Mouse (Mus musculus): ENCODE results near the gene Daxx.
"Not testable (repeated sequence)": the region's sequence is repeated elsewhere in the genome, so short reads cannot be mapped to it uniquely, and the experiment has no call there.

Gene Daxx

DNA sequence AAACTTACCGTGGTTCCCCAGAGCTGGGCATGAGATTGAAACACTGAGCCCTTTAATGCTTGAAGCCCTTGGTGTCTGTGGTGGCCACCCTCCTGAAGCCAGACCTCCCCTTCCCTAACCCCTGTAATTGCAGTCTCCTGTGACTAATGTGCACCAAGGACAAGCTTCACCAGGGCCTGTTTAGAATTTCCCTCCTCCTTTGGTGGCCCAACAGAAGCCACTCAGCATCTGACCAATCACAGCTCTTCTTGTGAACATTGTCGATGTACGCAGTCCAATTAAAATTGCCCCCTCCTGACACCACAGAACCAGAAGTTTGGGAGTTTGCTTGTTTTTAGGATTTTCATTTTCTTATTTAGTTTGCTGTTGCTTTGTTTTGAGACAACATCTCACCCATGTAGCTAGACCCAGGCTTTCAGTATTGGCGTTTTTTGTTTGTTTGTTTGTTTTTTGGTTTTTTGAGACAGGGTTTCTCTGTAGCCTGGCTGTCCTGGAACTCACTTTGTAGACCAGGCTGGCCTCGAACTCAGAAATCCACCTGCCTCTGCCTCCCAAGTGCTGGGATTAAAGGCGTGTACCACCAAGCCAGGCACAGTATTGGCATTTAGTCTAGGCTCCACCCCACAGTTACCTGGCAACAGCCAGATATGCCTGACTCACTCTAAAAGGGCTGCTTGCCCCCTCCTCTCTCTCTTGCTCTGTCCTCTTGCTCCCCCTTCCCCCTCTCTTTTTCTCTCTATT is 5.1 kb upstream of the Daxx start:
- not testable (repeated sequence) for DNase-seq

DNA sequence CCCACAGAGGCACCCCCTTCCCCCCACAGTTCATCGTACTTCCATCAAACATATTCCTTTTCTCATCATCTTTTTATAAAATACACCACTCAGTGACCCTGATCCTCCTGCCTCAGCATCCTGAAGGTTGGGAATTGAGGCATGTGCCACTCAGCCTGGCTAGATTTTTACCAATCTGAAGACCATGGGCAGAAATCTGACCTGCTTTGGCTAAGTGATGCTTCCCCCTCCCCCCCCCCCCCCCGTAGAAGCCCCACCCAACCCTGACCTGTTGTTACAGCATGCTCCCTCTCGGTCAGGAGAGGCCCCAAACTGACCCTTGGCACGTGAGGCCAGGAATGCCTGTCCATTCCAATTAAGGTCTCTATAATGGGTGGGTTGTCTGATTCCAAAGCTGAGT is 4.4 kb upstream of the Daxx start, which contains the start of gene Platr17:
Gene Platr17, plus strand, starts transcription at position 301 of the 400 bp plus-strand sequence.
- DNase-seq: not testable (repeated sequence)

GRCm38 (mm10) chr17:33908331-33909076 is 710 bp upstream of the Daxx start:
- DNase-seq: peak; percentile 58

GRCm38 (mm10) chr17:33909869-33910250 is 646 bp downstream of the Daxx start:
- DNase-seq: peak; percentile 65

DNA sequence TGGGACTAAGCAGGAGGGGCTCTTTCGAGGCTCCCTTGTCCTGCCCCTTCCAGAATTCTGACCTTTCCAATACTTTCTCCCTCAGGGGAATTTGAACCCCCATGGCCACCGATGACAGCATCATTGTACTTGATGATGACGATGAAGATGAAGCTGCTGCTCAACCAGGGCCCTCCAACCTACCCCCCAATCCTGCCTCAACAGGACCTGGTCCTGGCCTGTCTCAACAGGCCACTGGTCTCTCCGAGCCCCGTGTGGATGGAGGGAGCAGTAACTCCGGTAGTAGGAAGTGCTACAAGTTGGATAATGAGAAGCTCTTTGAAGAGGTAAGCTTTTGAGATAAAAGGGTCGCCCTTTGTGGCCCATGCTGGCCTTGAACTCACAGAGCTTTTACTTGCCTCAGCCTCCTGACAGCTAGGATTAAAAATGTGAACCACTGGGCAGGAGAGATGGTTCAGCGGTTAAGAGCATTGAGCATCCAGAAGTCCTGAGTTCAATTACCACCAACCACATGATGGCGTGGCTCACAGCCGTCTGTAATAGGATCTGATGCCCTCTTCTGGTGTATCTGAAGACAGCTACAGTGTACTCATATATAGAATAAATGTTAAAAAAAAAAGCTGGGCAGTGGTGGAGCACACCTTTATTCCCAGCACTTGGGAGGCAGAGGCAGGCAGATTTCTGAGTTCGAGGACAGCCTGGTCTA is 1.3 kb downstream of the Daxx start:
- DNase-seq: no peak

- DNase-seq: no peak
Observed at GRCm38 (mm10) chr17:33911052-33911812, 2.0 kb downstream of the Daxx start.

DNA sequence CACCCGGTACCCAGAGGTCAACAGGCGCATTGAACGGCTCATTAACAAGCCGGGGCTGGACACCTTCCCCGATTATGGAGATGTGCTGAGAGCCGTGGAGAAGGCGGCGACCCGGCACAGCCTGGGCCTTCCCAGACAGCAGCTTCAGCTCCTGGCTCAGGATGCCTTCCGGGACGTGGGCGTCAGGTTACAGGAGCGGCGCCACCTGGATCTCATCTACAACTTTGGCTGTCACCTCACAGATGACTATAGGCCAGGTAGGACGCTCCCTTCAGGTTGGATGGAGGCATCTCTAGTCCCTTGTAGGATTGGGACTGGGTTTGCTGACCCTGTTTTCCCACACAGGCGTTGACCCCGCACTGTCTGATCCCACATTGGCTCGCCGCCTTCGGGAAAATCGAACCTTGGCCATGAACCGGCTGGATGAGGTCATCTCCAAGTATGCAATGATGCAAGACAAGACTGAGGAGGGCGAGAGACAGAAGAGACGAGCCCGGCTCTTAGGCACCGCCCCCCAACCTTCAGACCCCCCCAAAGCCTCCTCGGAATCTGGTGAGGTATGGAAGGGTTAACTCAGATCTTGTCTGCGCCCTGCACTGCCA is 2.7 kb downstream of the Daxx start:
- DNase-seq: peak; percentile 61

DNA sequence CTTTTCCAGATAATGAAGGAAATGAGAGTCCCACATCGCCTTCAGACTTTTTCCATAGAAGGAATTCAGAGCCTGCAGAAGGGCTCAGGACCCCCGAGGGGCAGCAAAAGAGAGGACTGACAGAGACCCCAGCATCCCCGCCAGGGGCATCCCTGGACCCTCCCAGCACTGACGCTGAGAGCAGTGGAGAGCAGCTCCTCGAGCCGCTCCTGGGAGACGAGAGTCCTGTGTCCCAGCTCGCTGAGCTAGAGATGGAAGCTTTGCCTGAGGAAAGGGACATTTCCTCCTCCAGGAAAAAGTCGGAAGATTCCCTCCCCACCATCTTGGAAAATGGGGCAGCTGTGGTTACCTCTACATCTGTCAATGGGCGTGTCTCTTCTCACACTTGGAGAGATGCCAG is 4.0 kb downstream of the Daxx start:
- DNase-seq: peak; percentile 7

DNA sequence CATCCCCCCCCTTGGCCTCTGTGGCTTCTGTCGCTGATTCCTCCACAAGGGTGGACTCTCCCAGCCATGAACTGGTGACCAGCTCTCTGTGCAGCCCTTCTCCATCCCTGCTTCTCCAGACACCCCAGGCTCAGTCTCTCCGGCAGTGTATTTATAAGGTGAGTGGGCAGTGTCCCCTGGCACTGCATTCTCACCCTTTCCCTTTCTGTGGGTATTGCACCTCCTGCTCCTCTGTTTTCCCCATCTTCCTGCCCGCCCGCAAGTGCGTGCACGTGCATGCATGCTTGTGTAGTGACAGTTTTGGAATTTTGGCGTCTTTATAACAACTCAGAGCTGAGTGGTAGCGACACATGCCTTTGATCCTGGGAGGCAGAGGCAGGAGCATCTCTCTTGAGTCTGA is 4.7 kb downstream of the Daxx start:
- peak; percentile 9 for DNase-seq

- peak; percentile 35 for DNase-seq
Observed at GRCm38 (mm10) chr17:33914969-33915391, 5.8 kb downstream of the Daxx start.

DNA sequence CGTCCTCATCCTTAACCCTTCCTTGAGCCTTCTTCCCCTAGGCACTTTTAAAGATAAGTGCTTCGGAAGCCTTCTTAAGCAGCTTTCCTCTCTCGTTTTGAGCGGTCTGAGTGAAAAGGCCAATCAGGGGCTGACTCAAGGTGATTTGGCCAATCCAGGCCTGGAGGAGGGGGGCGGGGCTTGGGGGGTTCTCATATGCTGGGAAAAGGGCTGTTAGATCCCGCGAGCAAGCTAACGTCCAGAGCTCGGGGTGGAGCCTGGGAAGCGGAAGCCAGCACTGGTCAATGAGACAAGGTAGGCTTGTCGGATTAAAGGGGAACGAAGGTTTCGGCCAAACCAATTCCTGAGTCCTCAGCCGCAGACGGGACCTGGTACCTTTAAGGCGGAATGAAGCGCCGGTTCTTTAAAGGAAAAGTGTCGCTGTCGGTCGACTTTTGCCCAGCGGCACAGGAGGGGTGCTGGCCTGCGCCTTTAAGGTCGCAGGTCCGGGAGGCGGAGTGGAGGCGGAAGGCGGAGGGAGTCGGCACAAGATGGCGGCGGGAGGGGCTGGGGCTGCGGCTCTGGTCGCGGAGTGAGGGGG is 6.5 kb downstream of the Daxx start, which contains the start of the genes Tapbp and Zbtb22:
Gene Tapbp, plus strand, starts transcription at position 229 of the 580 bp plus-strand sequence.
Gene Zbtb22, plus strand, starts transcription at position 234 of the 580 bp plus-strand sequence.
- DNase-seq: peak; percentile 99

DNA sequence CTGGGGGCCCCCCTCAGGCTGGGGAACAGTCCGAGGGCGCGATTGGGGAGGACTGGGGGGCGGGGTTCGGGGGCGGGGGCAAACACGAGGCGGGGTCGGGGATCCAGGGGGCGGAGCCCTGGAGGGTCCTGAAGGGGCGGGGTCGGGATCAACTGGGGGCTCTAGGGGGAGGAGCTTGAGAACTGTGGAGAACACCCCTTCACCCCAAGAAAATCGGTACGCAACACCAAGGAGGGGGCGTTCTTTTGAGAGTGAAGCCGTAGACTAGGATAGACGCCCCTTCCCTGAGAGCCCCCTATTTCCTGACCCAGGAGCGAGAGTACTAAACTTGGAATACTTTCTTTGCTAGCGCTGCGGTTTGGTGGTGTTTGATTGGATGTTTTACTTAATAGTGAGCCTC is 7.1 kb downstream of the Daxx start:
- DNase-seq: peak; percentile 52

GRCm38 (mm10) chr17:33916847-33917655 is 7.8 kb downstream of the Daxx start:
- DNase-seq: peak; percentile 35

DNA sequence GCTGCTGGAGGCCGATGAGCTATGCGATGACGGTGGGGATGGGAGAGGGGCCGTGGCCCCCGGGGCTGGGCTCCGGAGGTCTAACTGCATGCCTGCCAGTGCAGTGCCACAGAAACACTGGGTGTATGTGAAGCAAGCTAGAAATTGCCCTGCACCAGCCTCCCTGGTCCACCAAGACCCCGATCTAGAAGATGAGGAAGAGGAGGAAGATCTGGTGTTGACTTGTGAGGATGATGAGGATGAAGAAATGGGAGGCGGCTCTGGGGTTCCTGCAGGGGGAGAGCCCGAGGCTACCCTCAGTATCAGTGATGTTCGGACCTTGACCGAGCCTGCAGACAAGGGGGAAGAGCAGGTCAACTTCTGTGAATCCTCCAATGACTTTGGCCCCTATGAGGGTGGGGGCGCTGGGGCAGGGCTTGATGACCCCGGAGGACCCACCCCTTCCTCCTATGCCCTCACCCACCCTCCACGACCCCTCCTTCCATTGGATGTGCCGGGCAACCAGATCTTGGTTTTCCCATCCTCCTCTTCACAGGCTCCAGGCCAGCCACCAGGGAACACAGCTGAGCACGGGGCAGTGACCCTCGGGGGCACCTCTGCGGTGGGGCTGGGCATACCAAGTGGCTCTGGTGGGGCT is 8.6 kb downstream of the Daxx start:
- peak; percentile 27 for DNase-seq

GRCm38 (mm10) chr17:33918293-33919203 is 9.3 kb downstream of the Daxx start:
- DNase-seq: peak; percentile 35

DNA sequence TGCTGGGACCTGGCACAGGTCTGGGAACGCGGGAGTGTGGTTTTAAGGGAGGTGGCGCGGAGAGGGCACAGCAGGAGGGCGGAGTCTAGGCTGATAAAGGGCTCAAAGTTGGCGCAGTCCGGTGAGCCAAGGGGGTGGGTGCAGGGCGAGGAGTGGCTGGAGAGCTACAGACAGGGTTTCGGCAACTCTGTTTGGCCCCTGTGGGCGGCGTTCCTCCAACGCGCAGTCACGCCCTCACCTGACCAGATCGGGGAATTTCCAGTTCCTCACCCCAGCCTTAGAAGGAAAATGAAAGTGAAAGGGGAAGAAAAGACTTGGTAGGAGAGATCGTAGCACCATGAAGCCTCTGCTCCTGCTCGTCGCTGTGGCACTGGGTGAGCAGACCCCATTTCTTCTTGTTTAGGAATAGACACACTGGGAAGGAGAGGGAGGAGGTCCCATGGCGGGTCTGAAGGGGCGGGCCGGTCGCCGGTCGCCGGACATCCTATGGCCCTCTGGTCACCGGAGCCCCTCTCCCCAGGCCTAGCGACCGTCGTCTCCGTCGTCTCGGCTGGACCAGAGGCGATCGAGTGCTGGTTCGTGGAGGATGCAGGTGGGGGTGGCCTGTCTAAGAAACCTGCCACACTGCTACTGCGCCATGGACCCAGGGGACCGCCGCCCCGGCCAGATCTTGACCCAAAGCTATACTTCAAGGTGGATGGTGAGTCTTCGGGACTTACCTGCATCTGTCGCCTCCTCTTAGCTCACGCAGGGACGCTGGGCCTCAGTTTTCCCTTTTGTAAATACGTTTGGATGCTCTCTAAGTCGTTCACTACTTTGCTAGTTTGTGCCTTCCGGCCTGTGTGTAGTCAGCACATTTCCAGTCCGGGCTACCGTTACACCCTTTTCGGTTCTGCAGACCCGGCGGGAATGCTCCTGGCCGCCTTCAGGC is 10.4 kb downstream of the Daxx start:
- DNase-seq: peak; percentile 92

GRCm38 (mm10) chr17:33920282-33921097 is 11.3 kb downstream of the Daxx start:
- peak; percentile 91 for DNase-seq

Data from kidney, adult 9 months (tissue).